Mouse (Mus musculus) thymus, postnatal 4 days (tissue): ENCODE measurements at regions not wholly inside any gene's neighbourhood (a gene's known extent, or its start where the extent isn't known, plus 50 kb on each side); places are given as distances from the start of the nearest gene placed in this dataset.
A peak's percentile ranks its signal among the peaks of the same experiment; 100 is the strongest.
"Not testable (repeated sequence)": the region's sequence is repeated elsewhere in the genome, so short reads cannot be mapped to it uniquely, and the experiment has no call there.

Experiments used
- DNase-seq: peaks from one replicate; pipeline ENCODE4 v3.0.0; 2021

DNA sequence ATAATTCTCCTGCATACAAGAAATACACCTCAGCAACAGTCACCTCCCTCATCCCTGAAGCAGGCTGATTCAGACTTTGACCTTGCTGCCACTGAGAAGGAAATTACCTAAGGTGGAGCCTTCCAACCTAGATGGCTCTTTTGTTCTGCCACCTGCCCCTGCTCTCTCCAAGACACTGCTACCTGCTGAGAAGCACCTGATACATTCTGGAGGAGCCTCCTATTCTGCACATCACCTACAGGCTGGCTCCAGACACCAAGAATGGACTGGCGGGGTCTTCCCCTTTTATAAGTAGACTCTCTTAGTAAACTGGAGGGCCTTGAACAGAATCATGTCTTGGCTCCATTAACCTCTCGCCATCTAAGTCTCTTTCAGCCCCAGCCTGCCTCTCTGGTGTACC, 1149.5 kb upstream of the 2610301B20Rik start:
- not testable (repeated sequence) for DNase-seq

GRCm38 (mm10) chr4:9737691-9738090, 1136.6 kb upstream of the 2610301B20Rik start:
- DNase-seq, result no peak

DNA sequence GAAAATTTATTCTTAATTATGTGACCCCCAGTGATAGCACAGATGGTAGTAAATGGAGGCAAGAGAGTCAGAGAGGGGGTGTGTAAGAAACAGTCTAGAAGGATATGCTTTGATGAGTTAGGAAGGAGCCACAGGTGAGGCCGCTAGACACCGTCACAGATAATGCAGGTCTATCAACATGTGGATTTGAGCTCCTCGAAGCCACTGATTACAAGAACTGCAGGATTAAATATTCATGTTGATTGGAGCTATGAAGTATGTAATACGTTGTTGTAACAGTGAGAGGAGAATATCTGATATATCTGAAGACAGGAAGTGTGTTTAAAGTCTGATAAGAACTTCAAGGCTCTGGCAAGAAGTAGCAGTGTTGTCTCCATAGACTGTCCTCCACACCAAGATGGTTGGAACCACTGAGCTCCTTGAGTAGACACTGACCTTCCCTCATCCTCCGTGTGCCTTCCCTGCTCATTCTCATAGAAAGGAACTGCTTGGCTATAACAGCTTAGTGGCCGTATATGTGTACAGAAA, 1126.8 kb upstream of the 2610301B20Rik start:
- DNase-seq, result no peak

DNA sequence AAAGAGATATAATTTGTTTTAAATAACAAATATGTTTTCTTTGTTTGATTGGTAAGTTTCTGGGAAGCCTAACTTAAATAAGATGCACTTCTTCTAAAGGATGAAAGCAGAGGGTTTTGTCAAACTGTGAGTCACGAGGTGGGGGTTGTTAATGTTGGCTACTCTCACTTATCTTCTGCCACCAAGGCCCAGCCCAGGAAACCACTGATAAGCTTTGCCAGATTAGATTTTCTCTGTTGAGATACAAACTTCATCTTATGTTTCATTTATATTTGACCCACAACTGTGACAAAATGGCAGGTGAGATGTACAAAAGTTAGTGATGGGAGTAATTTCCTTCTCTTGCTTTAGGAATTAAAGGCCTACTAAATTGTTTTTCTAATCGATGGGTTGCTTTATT, 1126.2 kb upstream of the 2610301B20Rik start:
- no peak for DNase-seq

DNA sequence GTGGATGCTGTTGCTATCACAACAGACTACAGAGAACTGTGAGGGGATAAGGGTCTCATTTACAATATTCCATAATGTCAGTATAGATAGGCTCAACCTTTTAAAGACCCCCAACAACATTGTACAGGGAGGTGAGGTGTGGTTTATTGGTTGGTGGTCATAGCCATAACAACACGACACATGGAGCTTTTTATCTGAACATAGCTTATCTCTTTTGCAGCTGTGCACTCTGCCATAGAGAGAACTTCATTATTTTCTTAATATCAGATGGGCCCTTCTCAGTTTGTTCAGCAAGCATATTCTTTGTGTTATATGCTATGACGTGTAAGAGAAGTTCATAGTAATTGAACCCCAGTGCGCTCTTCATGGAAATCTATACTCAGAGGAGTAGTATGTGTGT, 1124.4 kb upstream of the 2610301B20Rik start:
- DNase-seq, result no peak

- no peak for DNase-seq
Measured at GRCm38 (mm10) chr4:9750404-9750803, 1123.9 kb upstream of the 2610301B20Rik start.

- DNase-seq, result no peak
Measured at GRCm38 (mm10) chr4:9763321-9763720, 1111.0 kb upstream of the 2610301B20Rik start.

GRCm38 (mm10) chr4:9769633-9770205, 1104.6 kb upstream of the 2610301B20Rik start:
- no peak for DNase-seq

DNA sequence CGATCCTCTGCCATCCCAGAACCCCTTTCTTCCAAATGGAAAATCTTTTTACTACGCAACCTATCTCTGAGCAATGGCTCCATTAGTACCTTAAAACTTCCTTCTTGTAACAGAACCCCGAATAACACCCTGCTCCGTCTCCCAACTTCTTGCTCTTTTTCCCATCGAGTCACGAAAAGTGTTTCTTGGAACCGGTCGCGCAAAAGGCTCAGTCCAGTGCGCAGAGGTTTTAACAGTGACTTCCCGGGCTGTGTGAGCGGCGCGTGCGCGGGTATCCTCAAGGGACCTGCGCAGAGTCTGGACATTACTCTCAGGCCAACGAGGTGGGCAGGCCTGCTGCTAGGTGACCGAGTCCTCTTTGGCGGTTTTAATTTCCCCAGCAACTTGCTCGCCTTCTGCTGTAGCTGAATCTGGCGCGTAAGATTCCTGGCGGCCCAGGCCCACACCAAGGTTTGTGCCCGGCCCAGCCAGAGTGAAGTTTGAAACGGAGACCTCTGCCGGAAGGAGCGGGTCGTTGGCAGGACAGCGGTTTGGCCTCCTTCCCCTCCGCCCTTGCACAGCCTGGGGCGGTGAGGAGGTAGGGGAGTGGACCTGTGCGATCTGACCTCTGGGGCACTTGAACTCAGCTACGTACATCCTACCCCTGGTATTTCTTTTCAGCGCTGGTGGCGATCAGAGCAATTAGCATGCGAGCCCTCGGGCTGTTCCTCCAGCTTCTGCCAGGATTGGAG, 1103.8 kb upstream of the 2610301B20Rik start:
- DNase-seq, result peak; percentile 49

DNA sequence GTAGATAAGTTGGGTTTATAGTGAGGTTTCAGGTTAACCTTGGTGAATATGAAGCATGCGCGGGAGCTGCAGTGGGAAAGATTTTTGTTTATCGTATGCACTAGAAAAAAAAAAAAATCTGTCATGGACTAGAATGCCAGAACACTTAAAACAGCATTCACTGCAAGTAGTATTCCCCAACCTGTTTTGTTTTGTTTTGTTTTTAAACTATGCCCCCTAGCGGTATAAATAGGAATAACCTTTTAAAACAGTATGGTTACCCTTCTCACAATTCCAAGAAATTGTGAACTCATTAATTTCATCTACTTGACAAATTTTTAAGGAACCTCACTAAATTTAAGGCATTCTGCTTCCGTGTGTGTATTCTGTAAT, 1103.2 kb upstream of the 2610301B20Rik start:
- DNase-seq, result no peak

DNA sequence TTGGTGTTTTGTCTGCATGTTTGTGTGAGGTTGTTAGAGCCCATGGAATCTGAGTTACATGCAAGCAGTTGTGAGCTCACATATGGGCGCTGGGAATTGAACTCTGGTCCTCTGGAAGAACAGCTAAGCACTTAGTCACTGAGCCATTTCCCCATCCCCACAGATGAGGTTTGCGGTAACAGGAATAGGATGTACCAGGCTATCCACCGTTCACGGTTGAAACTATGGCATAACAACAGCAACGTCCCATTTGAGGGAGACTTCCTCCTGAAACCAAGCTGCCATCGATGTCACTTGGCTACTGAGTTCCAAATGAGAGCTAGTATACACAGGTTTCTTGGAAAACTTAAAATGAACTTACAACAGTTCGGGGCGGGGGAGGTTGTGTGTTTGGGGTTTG, 1095.9 kb upstream of the 2610301B20Rik start:
- no peak for DNase-seq

DNA sequence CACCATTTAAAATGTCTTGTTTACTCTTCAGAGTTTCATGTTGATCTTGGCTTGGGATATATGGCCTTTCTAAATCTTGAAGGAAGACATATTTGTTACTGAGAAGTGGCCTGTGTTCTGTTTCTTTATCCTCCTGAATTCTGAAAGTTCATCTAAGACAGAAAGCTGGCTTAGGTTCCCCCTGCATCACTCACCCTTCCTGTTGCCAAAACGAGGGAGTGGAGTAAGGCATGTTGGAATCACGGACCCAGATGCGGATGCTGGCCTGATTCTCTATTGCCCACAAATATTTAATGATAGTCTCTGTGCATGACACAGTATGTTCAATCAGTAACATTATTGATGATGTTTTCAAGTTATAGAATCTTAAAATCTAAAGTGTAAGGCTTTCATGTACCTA, 1094.7 kb upstream of the 2610301B20Rik start:
- DNase-seq, result no peak

GRCm38 (mm10) chr4:9780179-9780578, 1094.1 kb upstream of the 2610301B20Rik start:
- DNase-seq, result peak; percentile 74

- DNase-seq, result no peak
Measured at GRCm38 (mm10) chr4:9781318-9781717, 1093.0 kb upstream of the 2610301B20Rik start.

- no peak for DNase-seq
Measured at GRCm38 (mm10) chr4:9787795-9788365, 1086.4 kb upstream of the 2610301B20Rik start.

- DNase-seq, result no peak
Measured at GRCm38 (mm10) chr4:9790478-9790877, 1083.8 kb upstream of the 2610301B20Rik start.
